Mouse (Mus musculus) heart, embryonic 15.5 days (tissue): Measurements from ENCODE around the gene Mtnr1b. TPM values are rescaled to one million over a fixed set of nuclear protein-coding genes. Genes with fewer than 3 reads are reported as not detected.

Experiments used
- ATAC-seq: fragments of 200-750 bp; cut with Nextera tagmentation; replicated peaks from 2 replicates; pipeline ENCODE4 v1.8.0; 2017; ENCODE audit warnings: low read depth, moderate TSS enrichment; ENCODE audit not compliant: insufficient number of reproducible peaks, insufficient read depth, low FRiP score
- H3K27ac ChIP-seq: fragments of 300-500 bp; sonication (generic); 2 replicates; pipeline ENCODE4 v1.5.1; 2015; ENCODE audit warnings: mild to moderate bottlenecking, inconsistent platforms
- H3K27me3 ChIP-seq: fragments of 300-500 bp; sonication (generic); 2 replicates; pipeline ENCODE4 v1.6.1; 2015; ENCODE audit warnings: inconsistent platforms
- H3K36me3 ChIP-seq: fragments of 300-500 bp; sonication (generic); 2 replicates; pipeline ENCODE4 v1.6.1; 2015; ENCODE audit warnings: mild to moderate bottlenecking, inconsistent platforms
- H3K4me1 ChIP-seq: fragments of 300-500 bp; sonication (generic); replicated peaks from 2 replicates; pipeline ENCODE4 v1.6.1; 2015; ENCODE audit warnings: inconsistent platforms
- H3K4me2 ChIP-seq: fragments of 300-500 bp; sonication (generic); 2 replicates; pipeline ENCODE4 v1.6.1; 2015; ENCODE audit warnings: inconsistent platforms, mild to moderate bottlenecking, moderate library complexity
- H3K4me3 ChIP-seq: fragments of 300-500 bp; sonication (generic); 2 replicates; pipeline ENCODE4 v1.5.1; 2015; ENCODE audit warnings: mild to moderate bottlenecking, inconsistent platforms
- H3K9ac ChIP-seq: fragments of 300-500 bp; sonication (generic); 2 replicates; pipeline ENCODE4 v1.6.1; 2015; ENCODE audit warnings: mild to moderate bottlenecking, inconsistent platforms
- H3K9me3 ChIP-seq: fragments of 300-500 bp; sonication (generic); replicated peaks from 2 replicates; pipeline ENCODE4 v1.6.1; 2016; ENCODE audit warnings: inconsistent platforms
- WGBS: fragments of 180-500 bp; shearing (Covaris S2); methylation state at CpG from one replicate; pipeline ENCODE4 v1.1.7; 2015; ENCODE audit warnings: mixed read lengths; 5-methylcytosine and 5-hydroxymethylcytosine counted together
- polyA plus RNA-seq: library from polyadenylated mRNA; unstranded; fragments of >200 nt; fragmentation: Nextera tagmentation; extraction: Ambion mirVana; gene quantifications from 2 replicates; pipeline ENCODE4 v1.2.1, GENCODE M21; 2015

Mtnr1b gene
- not detected in 2 replicates for polyA plus RNA-seq

GRCm38 (mm10) chr9:15874506-15875160 lies at the start of gene Mtnr1b:
Gene Mtnr1b (minus strand): TSS chr9:15874556.
- H3K4me1 ChIP-seq, result no peaks in the 10 kb centered on the region; the same call in 1 of the 2 replicates
- H3K4me3 ChIP-seq, result no peak within 1 kb of the TSS
- no peaks in the 10 kb centered on the region for H3K36me3 ChIP-seq
- no peak within 1 kb of the TSS for H3K4me2 ChIP-seq
- no peak within 1 kb of the TSS for H3K9ac ChIP-seq
- no peak within 1 kb of the TSS for H3K27ac ChIP-seq
- WGBS, result 51% methylated on average over 19 of the region's 19 CpGs
- H3K9me3 ChIP-seq, result no peaks in the 10 kb centered on the region
- H3K27me3 ChIP-seq, result peaks cover 22% of the 10 kb centered on the region
- no peak for ATAC-seq

DNA sequence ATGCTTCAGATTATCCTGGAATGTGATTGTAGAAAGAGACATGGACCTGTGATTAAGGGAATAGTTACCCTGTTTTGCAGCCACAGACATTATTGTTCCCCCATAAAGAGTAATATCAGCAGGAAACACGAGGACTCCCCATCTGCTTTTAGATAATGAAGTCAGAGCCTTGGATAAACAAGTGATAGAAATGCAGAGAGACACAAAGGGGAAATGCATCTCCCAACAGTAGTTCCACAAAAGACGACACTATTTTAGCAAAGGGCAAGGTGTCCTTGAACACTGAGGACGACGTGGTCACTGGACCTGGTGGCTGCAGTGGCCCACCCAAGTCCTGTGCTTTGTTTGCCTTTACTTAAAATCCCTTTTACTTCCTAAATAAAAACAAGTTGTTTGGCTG lies 45.9 kb upstream of the Mtnr1b start:
- WGBS, result 55% methylated on average over 4 of the region's 4 CpGs
- ATAC-seq, result no peak

DNA sequence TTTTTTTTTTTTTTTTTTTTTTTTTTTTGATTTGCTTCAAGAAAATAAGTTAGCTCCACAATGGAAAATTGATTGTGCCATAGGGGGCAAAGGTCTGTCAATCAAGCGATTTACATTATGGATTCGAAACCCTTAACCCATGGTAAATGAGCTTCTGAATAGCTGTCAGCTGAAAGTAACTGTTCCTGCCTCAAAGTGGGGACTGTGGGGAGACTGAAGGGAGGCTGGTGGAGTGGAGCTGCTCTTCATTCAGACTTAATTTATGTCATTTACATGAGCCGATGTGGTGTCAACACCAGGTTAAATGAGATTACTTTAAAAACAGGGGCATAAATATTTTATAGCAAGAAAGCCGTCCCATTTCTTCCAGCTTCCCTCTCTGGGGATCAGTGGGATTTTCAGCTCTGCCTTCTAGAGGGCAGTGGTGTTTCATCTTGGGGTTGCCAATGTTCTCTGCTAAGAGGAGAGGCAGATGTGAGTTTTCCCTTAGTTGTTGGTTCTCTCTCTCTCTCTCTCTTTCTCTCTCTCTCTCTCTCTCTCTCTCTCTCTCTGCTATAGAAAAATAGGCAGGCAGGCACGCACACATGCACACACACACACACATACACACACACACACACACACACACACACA lies 45.1 kb upstream of the Mtnr1b start:
- 60% methylated on average over 5 of the region's 5 CpGs for WGBS
- H3K9ac ChIP-seq, result no peak overlapping the region
- no peaks in the 10 kb centered on the region for H3K4me1 ChIP-seq
- no peaks in the 10 kb centered on the region for H3K36me3 ChIP-seq
- no peaks in the 10 kb centered on the region for H3K9me3 ChIP-seq
- no peak for ATAC-seq
- H3K4me2 ChIP-seq, result no peak overlapping the region
- H3K27ac ChIP-seq, result no peak overlapping the region
- H3K27me3 ChIP-seq, result peaks cover 3% of the 10 kb centered on the region; the same call in 1 of the 2 replicates
- H3K4me3 ChIP-seq, result no peak overlapping the region

More for the DNA sequence above, 45.9 kb upstream of the Mtnr1b start:
- peaks cover 3% of the 10 kb centered on the region; the same call in 1 of the 2 replicates for H3K27me3 ChIP-seq
- H3K27ac ChIP-seq, result no peak overlapping the region
- no peak overlapping the region for H3K4me3 ChIP-seq
- no peaks in the 10 kb centered on the region for H3K9me3 ChIP-seq
- H3K9ac ChIP-seq, result no peak overlapping the region
- H3K4me2 ChIP-seq, result no peak overlapping the region
- no peaks in the 10 kb centered on the region for H3K36me3 ChIP-seq
- no peaks in the 10 kb centered on the region for H3K4me1 ChIP-seq

DNA sequence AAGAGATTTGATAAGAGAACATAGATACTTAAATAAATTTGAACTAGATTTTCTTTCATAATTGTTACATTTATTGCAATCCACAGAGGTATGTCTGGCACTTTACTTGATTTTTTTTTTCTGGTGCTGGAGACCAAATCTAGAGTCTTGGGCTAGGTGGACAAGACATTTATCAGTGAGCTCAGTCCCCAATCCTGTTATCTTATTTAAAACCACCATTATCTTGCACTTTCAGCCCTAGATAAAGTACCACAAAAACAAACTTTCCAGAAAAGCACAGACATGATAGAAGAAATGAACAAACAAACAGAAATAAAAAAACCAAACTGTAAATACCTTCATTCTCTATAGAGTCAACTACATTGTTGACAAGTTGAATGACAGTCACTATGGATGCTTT lies 42.2 kb upstream of the Mtnr1b start:
- Histone ChIP-seq H3K27ac (no peak overlapping the region), H3K9me3 (no peaks in the 10 kb centered on the region), H3K4me1 (no peaks in the 10 kb centered on the region), H3K4me2 (no peak overlapping the region), H3K9ac (no peak overlapping the region), H3K4me3 (no peak overlapping the region), H3K36me3 (no peaks in the 10 kb centered on the region), H3K27me3 (no peaks in the 10 kb centered on the region)
- no peak for ATAC-seq

DNA sequence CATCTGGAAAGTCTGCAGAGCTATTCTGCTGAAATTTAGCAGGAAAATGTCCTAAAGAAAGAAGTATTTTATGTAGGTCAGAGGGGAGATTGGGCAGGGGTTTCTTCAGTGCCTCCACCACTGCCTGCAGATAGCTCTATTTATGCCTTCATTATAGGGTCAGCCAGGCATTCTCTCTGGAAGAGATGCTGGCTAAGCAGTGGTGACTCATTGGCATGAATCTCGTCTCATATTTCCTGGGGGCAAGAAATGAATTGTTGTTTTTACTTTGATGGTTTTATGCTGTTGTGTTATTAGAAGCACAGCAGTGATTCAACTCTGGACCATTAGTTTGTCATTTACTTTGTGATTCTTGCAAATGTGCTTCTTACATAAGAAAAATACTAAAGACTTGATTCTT lies 38.4 kb upstream of the Mtnr1b start:
- WGBS, result 53% methylated on average over 1 of the region's 1 CpGs
- H3K9ac ChIP-seq, result no peak overlapping the region
- ATAC-seq, result no peak

GRCm38 (mm10) chr9:15909397-15910113 lies 35.2 kb upstream of the Mtnr1b start:
- no peaks in the 10 kb centered on the region for H3K9me3 ChIP-seq
- no peak for ATAC-seq
- H3K27ac ChIP-seq, result no peak overlapping the region
- H3K9ac ChIP-seq, result no peak overlapping the region
- 37% methylated on average over 2 of the region's 2 CpGs for WGBS
- no peak overlapping the region for H3K4me3 ChIP-seq
- no peaks in the 10 kb centered on the region for H3K36me3 ChIP-seq
- H3K27me3 ChIP-seq, result no peaks in the 10 kb centered on the region
- H3K4me2 ChIP-seq, result no peak overlapping the region
- H3K4me1 ChIP-seq, result peaks cover 9% of the 10 kb centered on the region; the same call in 1 of the 2 replicates

More for the DNA sequence above, 38.4 kb upstream of the Mtnr1b start:
- Histone ChIP-seq H3K4me3 (no peak overlapping the region), H3K36me3 (no peaks in the 10 kb centered on the region), H3K4me1 (peaks cover 9% of the 10 kb centered on the region; the same call in 1 of the 2 replicates), H3K27ac (no peak overlapping the region), H3K9me3 (no peaks in the 10 kb centered on the region), H3K4me2 (no peak overlapping the region), H3K27me3 (no peaks in the 10 kb centered on the region)

- H3K4me1 ChIP-seq, result peaks cover 5% of the 10 kb centered on the region; the same call in 1 of the 2 replicates
- H3K9ac ChIP-seq, result no peak overlapping the region
- no peaks in the 10 kb centered on the region for H3K27me3 ChIP-seq
- H3K36me3 ChIP-seq, result no peaks in the 10 kb centered on the region
- H3K4me3 ChIP-seq, result no peak overlapping the region
- H3K4me2 ChIP-seq, result no peak overlapping the region
- H3K27ac ChIP-seq, result no peak overlapping the region
- WGBS, result 60% methylated on average over 9 of the region's 9 CpGs
- no peaks in the 10 kb centered on the region for H3K9me3 ChIP-seq
- ATAC-seq, result no peak
Measured at GRCm38 (mm10) chr9:15903948-15904750, 29.8 kb upstream of the Mtnr1b start.

DNA sequence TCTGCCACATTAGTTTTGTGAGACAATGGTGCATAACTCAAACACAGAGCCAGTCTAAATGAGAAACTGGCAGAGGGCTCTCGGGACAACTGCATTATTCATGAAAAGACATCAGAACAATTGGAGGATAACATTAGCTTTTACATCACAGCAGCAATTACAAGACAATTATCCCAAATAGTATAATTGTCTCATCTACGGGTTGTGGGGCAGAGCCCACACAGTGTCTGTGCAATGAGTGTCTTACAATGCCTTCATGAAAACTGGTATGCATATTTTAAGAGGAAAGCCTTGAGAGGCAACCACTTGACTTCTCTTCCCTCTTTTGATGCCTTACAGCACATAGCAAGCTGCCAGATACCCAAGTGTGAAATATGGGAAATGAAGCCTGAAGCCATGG lies 23.8 kb upstream of the Mtnr1b start:
- no peak overlapping the region for H3K9ac ChIP-seq
- no peak overlapping the region for H3K4me2 ChIP-seq
- H3K27me3 ChIP-seq, result no peaks in the 10 kb centered on the region
- 74% methylated on average over 2 of the region's 2 CpGs for WGBS
- H3K27ac ChIP-seq, result no peak overlapping the region
- no peaks in the 10 kb centered on the region for H3K36me3 ChIP-seq
- ATAC-seq, result no peak
- H3K4me3 ChIP-seq, result no peak overlapping the region
- H3K4me1 ChIP-seq, result no peaks in the 10 kb centered on the region
- no peaks in the 10 kb centered on the region for H3K9me3 ChIP-seq

- Histone ChIP-seq H3K27me3 (no peaks in the 10 kb centered on the region), H3K4me3 (no peak overlapping the region), H3K4me1 (0 out of 2 replicates have a peak, but pooled peaks cover 2% of the 10 kb centered on the region), H3K36me3 (no peaks in the 10 kb centered on the region), H3K9ac (no peak overlapping the region), H3K9me3 (no peaks in the 10 kb centered on the region), H3K27ac (no peak overlapping the region), H3K4me2 (no peak overlapping the region)
- 42% methylated on average over 5 of the region's 5 CpGs for WGBS
- ATAC-seq, result no peak
Measured at GRCm38 (mm10) chr9:15886756-15887155, 12.4 kb upstream of the Mtnr1b start.

GRCm38 (mm10) chr9:15880754-15881153 lies 6.4 kb upstream of the Mtnr1b start:
- Histone ChIP-seq H3K4me3 (no peak overlapping the region), H3K4me2 (no peak overlapping the region), H3K9ac (no peak overlapping the region), H3K9me3 (no peaks in the 10 kb centered on the region), H3K27ac (no peak overlapping the region), H3K27me3 (no peaks in the 10 kb centered on the region), H3K4me1 (0 out of 2 replicates have a peak, but pooled peaks cover 2% of the 10 kb centered on the region), H3K36me3 (no peaks in the 10 kb centered on the region)
- no peak for ATAC-seq

DNA sequence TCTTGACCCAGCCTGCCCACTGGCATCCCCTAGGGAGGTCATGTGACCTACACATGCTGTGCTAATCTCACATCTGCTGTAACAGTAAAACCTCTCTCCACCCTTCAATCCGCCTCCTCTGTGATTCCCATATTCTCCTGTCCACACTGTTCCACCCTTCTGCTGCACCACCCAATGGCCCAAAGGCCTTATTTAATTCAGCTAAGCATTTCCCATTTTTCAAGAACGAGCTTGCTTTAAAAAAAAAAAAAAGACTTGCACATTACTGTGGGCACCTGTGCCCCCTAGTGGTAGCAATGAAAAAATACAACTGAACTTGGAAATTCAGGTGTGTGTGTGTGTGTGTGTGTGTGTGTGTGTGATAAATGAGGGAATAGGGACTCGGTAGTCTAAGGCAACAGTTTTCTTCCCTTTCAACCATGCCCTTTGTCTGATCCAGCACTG lies 5.8 kb upstream of the Mtnr1b start:
- no peak overlapping the region for H3K9ac ChIP-seq
- no peak overlapping the region for H3K4me2 ChIP-seq
- no peaks in the 10 kb centered on the region for H3K27me3 ChIP-seq
- 19% methylated on average over 3 of the region's 3 CpGs for WGBS
- no peak overlapping the region for H3K4me3 ChIP-seq
- H3K4me1 ChIP-seq, result 0 out of 2 replicates have a peak, but pooled peaks cover 2% of the 10 kb centered on the region
- no peaks in the 10 kb centered on the region for H3K36me3 ChIP-seq
- no peaks in the 10 kb centered on the region for H3K9me3 ChIP-seq
- no peak for ATAC-seq
- H3K27ac ChIP-seq, result no peak overlapping the region
